Mouse (Mus musculus) heart, adult 2 months (tissue): Measurements from ENCODE around the gene Ror2.

ENCODE experiments used
- CTCF ChIP-seq: fragments of 200-600 bp; IDR thresholded peaks from 2 replicates; pipeline ENCODE4 v1.8.1; 2022; ENCODE audit warnings: antibody characterized with exemption, mild to moderate bottlenecking, moderate library complexity
- POLR2A ChIP-seq: fragments of 200-500 bp; IDR thresholded peaks from 2 replicates; pipeline ENCODE4 v1.6.1; 2011; ENCODE audit warnings: mild to moderate bottlenecking, low read depth, low read length, control low read depth; ENCODE audit not compliant: insufficient read depth

DNA sequence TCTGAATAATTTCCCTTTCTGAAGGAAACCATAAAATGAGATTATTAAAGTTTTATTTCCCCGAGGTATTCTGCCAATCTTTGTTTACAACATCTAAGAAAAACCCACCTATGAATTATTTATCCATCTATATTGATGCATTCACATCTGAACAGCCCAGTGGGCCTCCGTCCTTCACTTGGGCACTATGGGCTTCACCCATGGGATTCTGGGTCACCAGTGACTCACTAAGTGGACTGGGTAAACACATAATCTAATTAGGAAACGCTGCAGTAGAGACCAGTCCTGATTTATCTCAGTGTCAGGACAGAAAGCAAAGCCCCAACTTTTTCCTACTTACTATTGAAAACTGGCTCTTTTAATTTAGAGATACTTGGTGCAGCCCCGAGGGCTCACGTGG, 210.9 kb downstream of the Ror2 start:
- TF ChIP-seq POLR2A (no peak), CTCF (no peak)
